Mouse (Mus musculus) ZHBTc4 (cell line): ENCODE results near the gene Olfr1061.
"Not testable (repeated sequence)": the region's sequence is repeated elsewhere in the genome, so short reads cannot be mapped to it uniquely, and the experiment has no call there.

ENCODE experiments used
- DNase-seq: peaks from one replicate; pipeline ENCODE4 v3.0.0-alpha.2; 2011; ENCODE audit warnings: low read depth, low spot score

Olfr1061 gene

GRCm38 (mm10) chr2:86413950-86414349 is at the start of gene Olfr1061:
Gene Olfr1061, minus strand, starts transcription at chr2:86414050.
- DNase-seq = no peak

DNA sequence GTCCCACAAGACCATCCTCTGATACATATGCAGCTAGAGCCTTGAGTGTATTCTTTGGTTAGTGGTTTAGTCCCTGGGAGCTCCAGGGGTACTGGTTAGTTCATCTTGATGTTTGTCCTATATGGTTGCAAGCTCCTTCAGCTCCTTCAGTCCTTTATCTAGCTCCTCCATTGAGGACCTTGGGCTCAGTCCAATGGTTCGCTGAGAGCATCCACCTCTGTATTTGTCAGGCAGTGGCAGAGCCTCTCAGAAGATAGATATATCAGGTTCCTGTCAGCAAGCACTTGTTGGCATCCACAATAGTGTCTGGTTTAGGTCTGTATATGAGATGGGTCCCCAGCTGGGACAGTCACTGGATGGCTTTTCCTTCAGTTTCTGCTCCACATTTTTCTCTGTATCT is 46.6 kb upstream of the Olfr1061 start:
- DNase-seq = no peak

- DNase-seq = no peak
These were observed 42.3 kb upstream of the Olfr1061 start, which contains the start of gene Olfr1066 for GRCm38 (mm10) chr2:86456169-86456568. Gene Olfr1066, minus strand, starts transcription at chr2:86456269.

- DNase-seq = not testable (repeated sequence)
These were observed 36.6 kb upstream of the Olfr1061 start, which contains the start of gene Olfr1065 for GRCm38 (mm10) chr2:86450491-86450890. Gene Olfr1065, minus strand, starts transcription at chr2:86450591.

DNA sequence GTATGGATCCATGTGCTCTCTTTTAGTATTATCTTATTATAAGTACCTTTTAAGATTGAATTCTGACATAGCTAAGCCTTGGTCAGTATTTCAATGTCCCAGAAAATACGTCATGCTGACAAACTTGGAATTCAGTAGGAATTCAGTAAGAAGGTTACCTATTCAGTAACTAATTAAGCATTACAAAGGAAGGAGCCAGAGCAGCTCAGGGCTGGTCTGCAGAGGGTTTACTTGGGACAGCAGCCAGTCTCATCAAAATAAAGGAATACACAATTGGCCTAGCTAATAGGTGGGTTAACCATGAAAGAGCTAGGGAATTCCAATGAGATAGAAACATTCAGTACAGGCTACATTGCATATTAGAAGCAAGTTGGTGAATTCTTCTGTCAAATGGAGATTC is 28.3 kb upstream of the Olfr1061 start:
- peak; percentile 86 for DNase-seq

- not testable (repeated sequence) for DNase-seq
These were observed 14.7 kb upstream of the Olfr1061 start for GRCm38 (mm10) chr2:86428511-86428910.

DNA sequence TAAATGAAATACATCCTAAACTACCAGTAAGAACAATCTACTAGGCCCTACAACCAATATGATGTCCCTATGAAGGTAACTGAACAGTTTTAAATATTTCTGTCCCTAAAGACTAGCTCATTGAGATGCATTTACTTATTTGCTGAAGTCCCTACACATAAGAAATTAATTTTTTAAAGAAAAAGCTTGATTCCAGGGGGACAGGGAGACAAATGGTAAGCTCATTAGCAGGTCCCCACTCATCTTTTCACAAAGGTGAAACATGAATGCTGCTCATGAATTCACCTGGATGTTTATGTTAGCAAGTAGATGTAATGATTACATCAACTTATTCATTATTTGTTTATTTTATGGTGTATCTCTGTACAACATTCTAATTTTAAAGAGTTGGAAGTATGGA is 12.8 kb upstream of the Olfr1061 start, which contains the start of gene Olfr1062:
TSS of gene Olfr1062 (minus strand) at position 101 of the 400 bp plus-strand sequence.
- not testable (repeated sequence) for DNase-seq

DNA sequence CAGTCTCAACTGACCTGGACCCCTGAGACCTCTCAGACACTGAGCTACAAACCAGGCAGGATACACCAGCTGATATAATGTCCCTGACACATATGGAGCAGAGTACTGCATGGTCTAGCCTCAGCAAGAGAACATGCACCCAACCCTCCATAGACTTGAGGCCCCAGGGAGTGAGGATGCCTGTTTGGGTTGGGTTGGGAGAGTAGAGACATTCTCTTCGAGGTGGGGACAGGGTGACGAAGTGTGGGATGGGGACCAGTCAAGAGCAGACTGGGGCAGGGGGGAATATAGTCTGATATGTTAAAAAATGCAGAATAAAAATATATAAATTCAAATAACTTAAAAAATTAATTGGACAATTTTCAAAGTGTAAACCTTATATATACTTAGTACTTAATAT is 18.7 kb downstream of the Olfr1061 start:
- no peak for DNase-seq

GRCm38 (mm10) chr2:86388461-86388860 is 25.4 kb downstream of the Olfr1061 start, which contains the start of gene Olfr1058:
Gene Olfr1058, minus strand, starts transcription at chr2:86388561.
- not testable (repeated sequence) for DNase-seq

- DNase-seq = no peak
These were observed 35.6 kb downstream of the Olfr1061 start, which contains the start of gene Olfr1057 for GRCm38 (mm10) chr2:86378293-86378692. Gene Olfr1057, minus strand, starts transcription at chr2:86378393.

- DNase-seq = peak; percentile 76
These were observed 47.5 kb downstream of the Olfr1061 start for GRCm38 (mm10) chr2:86366342-86366741.
